Mouse (Mus musculus) heart, postnatal 14 days (tissue): ENCODE measurements around the gene Apon. TPM values are rescaled to one million over a fixed set of nuclear protein-coding genes. Genes with fewer than 3 reads are reported as not detected.

ENCODE experiments used
- total RNA-seq, 2 experiments: library from RNA; stranded (reverse); gene quantifications; 2 replicates each; pipeline ENCODE4 v1.2.3; 2021

The Apon gene
- total RNA-seq, 2 experiments from 2014 or later, result 0.19 TPM; not detected in 1

Other genes with a start within 250 kb of the Apon start
- not detected for gene Hsd17b6, start 246.5 kb upstream of the Apon start, total RNA-seq
- 1 to 10 TPM; 2.6 to 4.5 TPM for gene Prim1, start 238.9 kb upstream of the Apon start, total RNA-seq
- gene Naca, start 218.5 kb upstream of the Apon start, total RNA-seq, result 100 to 1,000 TPM; 510 TPM
- gene Ptges3, start 195.1 kb upstream of the Apon start, total RNA-seq, result 10 to 100 TPM; 71.7 to 80.0 TPM
- gene Atp5b, start 170.8 kb upstream of the Apon start, total RNA-seq, result 1,000 to 10,000 TPM; 8,344 to 8,412 TPM
- gene Baz2a, start 162.5 kb upstream of the Apon start, total RNA-seq, result 10 to 100 TPM; 27.2 to 27.4 TPM
- gene Rbms2, start 73.8 kb upstream of the Apon start, total RNA-seq, result 10 to 100 TPM; 79.3 to 82.2 TPM
- under 1 TPM; 0.60 to 0.90 TPM for gene Gls2, start 59.6 kb upstream of the Apon start, total RNA-seq
- 10 to 100 TPM; 40.5 to 43.3 TPM for gene Spryd4, start 42.3 kb upstream of the Apon start, total RNA-seq
- not detected for gene Mip, start 28.3 kb upstream of the Apon start, total RNA-seq
- 10 to 100 TPM in 1 of 2 experiments, 1 to 10 TPM in 1; 6.6 to 11.1 TPM for gene Timeless, start 22.0 kb upstream of the Apon start, total RNA-seq
- not detected for gene Apof, start 14.6 kb downstream of the Apon start, total RNA-seq
- gene Stat2, start 16.5 kb downstream of the Apon start, total RNA-seq, result 10 to 100 TPM; 10.5 to 11.2 TPM
- gene Il23a, start 44.7 kb downstream of the Apon start, total RNA-seq, result under 1 TPM; 0.22 to 0.26 TPM
- 10 to 100 TPM; 13.2 to 13.7 TPM for gene Pan2, start 49.2 kb downstream of the Apon start, total RNA-seq
- 10 to 100 TPM; 58.1 to 66.7 TPM for gene Cnpy2, start 68.4 kb downstream of the Apon start, total RNA-seq
- gene Cs, start 83.6 kb downstream of the Apon start, total RNA-seq, result 1,000 to 10,000 TPM; 1,195 to 1,221 TPM
- 100 to 1,000 TPM; 208 to 209 TPM for gene Coq10a, start 114.9 kb downstream of the Apon start, total RNA-seq
- 10 to 100 TPM; 46.5 to 47.5 TPM for gene Ankrd52, start 123.0 kb downstream of the Apon start, total RNA-seq
- gene Slc39a5, start 147.1 kb downstream of the Apon start, total RNA-seq, result not detected
- gene Nabp2, start 157.4 kb downstream of the Apon start, total RNA-seq, result 10 to 100 TPM; 43.6 to 45.6 TPM
- 10 to 100 TPM; 19.7 to 19.8 TPM for gene Rnf41, start 157.6 kb downstream of the Apon start, total RNA-seq
- 10 to 100 TPM; 76.6 to 80.5 TPM for gene Smarcc2, start 205.2 kb downstream of the Apon start, total RNA-seq
- gene Myl6, start 240.0 kb downstream of the Apon start, total RNA-seq, result 100 to 1,000 TPM; 357 to 392 TPM
- gene Myl6b, start 244.6 kb downstream of the Apon start, total RNA-seq, result 1 to 10 TPM; 3.3 to 4.3 TPM